Mouse (Mus musculus): ENCODE results near the gene Gm21969.

The Gm21969 gene

GRCm38 (mm10) chr4:139602357-139603244 lies at the start of gene Gm21969:
Gene Gm21969 (plus strand): TSS chr4:139603186.
- DNase-seq (ENCODE audit: low read depth): peak; percentile 89

- DNase-seq (ENCODE audit: low read depth): no peak
These were observed 47.8 kb upstream of the Gm21969 start for GRCm38 (mm10) chr4:139555235-139555634.

- DNase-seq (ENCODE audit: low read depth): peak; percentile 45
These were observed 47.0 kb upstream of the Gm21969 start for GRCm38 (mm10) chr4:139555951-139556350.

GRCm38 (mm10) chr4:139568361-139568760 lies 34.6 kb upstream of the Gm21969 start:
- DNase-seq (ENCODE audit: low read depth): no peak

GRCm38 (mm10) chr4:139570756-139571155 lies 32.2 kb upstream of the Gm21969 start:
- peak; percentile 74 for DNase-seq (ENCODE audit: low read depth)

- DNase-seq (ENCODE audit: low read depth): peak; percentile 50
These were observed 30.0 kb upstream of the Gm21969 start for GRCm38 (mm10) chr4:139572928-139573512.

GRCm38 (mm10) chr4:139574156-139574798 lies 28.7 kb upstream of the Gm21969 start:
- DNase-seq (ENCODE audit: low read depth): peak; percentile 100

GRCm38 (mm10) chr4:139574799-139575672 lies 27.9 kb upstream of the Gm21969 start:
- DNase-seq (ENCODE audit: low read depth): peak; percentile 79

- DNase-seq (ENCODE audit: low read depth): peak; percentile 69
These were observed 27.3 kb upstream of the Gm21969 start for GRCm38 (mm10) chr4:139575673-139576003.

- DNase-seq (ENCODE audit: low read depth): peak; percentile 33
These were observed 26.6 kb upstream of the Gm21969 start for GRCm38 (mm10) chr4:139576251-139576880.

- DNase-seq (ENCODE audit: low read depth): no peak
These were observed 26.0 kb upstream of the Gm21969 start for GRCm38 (mm10) chr4:139577006-139577405.

GRCm38 (mm10) chr4:139578389-139578788 lies 24.6 kb upstream of the Gm21969 start:
- peak; percentile 80 for DNase-seq (ENCODE audit: low read depth)

- DNase-seq (ENCODE audit: low read depth): peak; percentile 95
These were observed 24.0 kb upstream of the Gm21969 start for GRCm38 (mm10) chr4:139579003-139579402.

- no peak for DNase-seq (ENCODE audit: low read depth)
These were observed 23.5 kb upstream of the Gm21969 start for GRCm38 (mm10) chr4:139579466-139579865.

GRCm38 (mm10) chr4:139580663-139581336 lies 22.2 kb upstream of the Gm21969 start:
- DNase-seq (ENCODE audit: low read depth): peak; percentile 60

- no peak for DNase-seq (ENCODE audit: low read depth)
These were observed 21.4 kb upstream of the Gm21969 start for GRCm38 (mm10) chr4:139581427-139582051.

- DNase-seq (ENCODE audit: low read depth): peak; percentile 36
These were observed 20.6 kb upstream of the Gm21969 start for GRCm38 (mm10) chr4:139582346-139582745.

GRCm38 (mm10) chr4:139582903-139583302 lies 20.1 kb upstream of the Gm21969 start:
- peak; percentile 49 for DNase-seq (ENCODE audit: low read depth)

GRCm38 (mm10) chr4:139583629-139584245 lies 19.2 kb upstream of the Gm21969 start:
- no peak for DNase-seq (ENCODE audit: low read depth)

- no peak for DNase-seq (ENCODE audit: low read depth)
These were observed 18.3 kb upstream of the Gm21969 start for GRCm38 (mm10) chr4:139584704-139585103.

Measured in induced T-regulatory cell, adult 2 months (primary cell).